Mouse (Mus musculus): Measurements from ENCODE around the gene Prelid1.

The Prelid1 gene

GRCm38 (mm10) chr13:55332331-55332730, 12.0 kb downstream of the Prelid1 start:
- DNase-seq (ENCODE audit: low spot score in 2 of 2) = no peak

- DNase-seq (ENCODE audit: low spot score in 2 of 2) = no peak
Observed at GRCm38 (mm10) chr13:55335701-55336100, 15.4 kb downstream of the Prelid1 start.

GRCm38 (mm10) chr13:55337341-55337975, 17.2 kb downstream of the Prelid1 start:
- no peak for DNase-seq (ENCODE audit: low spot score in 2 of 2)

- no peak for DNase-seq (ENCODE audit: low spot score in 2 of 2)
Observed at GRCm38 (mm10) chr13:55338131-55339054, 18.1 kb downstream of the Prelid1 start.

GRCm38 (mm10) chr13:55339259-55339658, 19.0 kb downstream of the Prelid1 start:
- DNase-seq (ENCODE audit: low spot score in 2 of 2) = no peak

GRCm38 (mm10) chr13:55342469-55342868, 22.2 kb downstream of the Prelid1 start:
- no peak for DNase-seq (ENCODE audit: low spot score in 2 of 2)

GRCm38 (mm10) chr13:55344286-55344685, 24.0 kb downstream of the Prelid1 start:
- no peak for DNase-seq (ENCODE audit: low spot score in 2 of 2)

GRCm38 (mm10) chr13:55346745-55347144, 26.4 kb downstream of the Prelid1 start:
- no peak for DNase-seq (ENCODE audit: low spot score in 2 of 2)

GRCm38 (mm10) chr13:55361145-55361544, 40.8 kb downstream of the Prelid1 start:
- no peak for DNase-seq (ENCODE audit: low spot score in 2 of 2)

- peak; percentile 11 to 20 for DNase-seq (ENCODE audit: low spot score in 2 of 2)
Observed at GRCm38 (mm10) chr13:55361974-55362452, 41.7 kb downstream of the Prelid1 start.

GRCm38 (mm10) chr13:55362453-55363060, 42.3 kb downstream of the Prelid1 start, which contains the start of gene Lman2:
TSS of gene Lman2 (minus strand) at chr13:55362783.
- DNase-seq (ENCODE audit: low spot score in 2 of 2) = peak; percentile 93

GRCm38 (mm10) chr13:55368401-55368800, 48.1 kb downstream of the Prelid1 start:
- DNase-seq (ENCODE audit: low spot score in 2 of 2) = no peak

GRCm38 (mm10) chr13:55369531-55370114, 49.3 kb downstream of the Prelid1 start, which contains the start of gene Rgs14:
TSS of gene Rgs14 (plus strand) at chr13:55369732.
- peak; percentile 63 to 70 for DNase-seq (ENCODE audit: low spot score in 2 of 2)

- no peak for DNase-seq (ENCODE audit: low spot score in 2 of 2)
Observed at GRCm38 (mm10) chr13:55370234-55370633, 49.9 kb downstream of the Prelid1 start.

GRCm38 (mm10) chr13:55371007-55371681, 50.8 kb downstream of the Prelid1 start:
- DNase-seq (ENCODE audit: low spot score in 2 of 2) = no peak

- no peak for DNase-seq (ENCODE audit: low spot score in 2 of 2)
Observed at GRCm38 (mm10) chr13:55371740-55372139, 51.4 kb downstream of the Prelid1 start.

GRCm38 (mm10) chr13:55374206-55374924, 54.1 kb downstream of the Prelid1 start:
- no peak for DNase-seq (ENCODE audit: low spot score in 2 of 2)

All from natural killer cell, adult 2 months (primary cell).